Mouse (Mus musculus) small intestine, adult 2 months (tissue): ENCODE measurements at regions not wholly inside any gene's neighbourhood (a gene's known extent, or its start where the extent isn't known, plus 50 kb on each side); places are given as distances from the start of the nearest gene placed in this dataset.

Experiments
- H3K27ac ChIP-seq: fragments of 200-500 bp; 2 replicates; pipeline ENCODE4 v1.5.1; 2012; ENCODE audit warnings: low read depth, low read length, control low read depth, inconsistent platforms; ENCODE audit not compliant: insufficient read depth
- H3K27me3 ChIP-seq: fragments of 200-500 bp; 2 replicates; pipeline ENCODE4 v1.6.1; 2012; ENCODE audit warnings: mild to moderate bottlenecking, moderate library complexity, low read length, inconsistent platforms; ENCODE audit not compliant: control insufficient read depth, insufficient read depth
- H3K36me3 ChIP-seq: fragments of 200-500 bp; 2 replicates; pipeline ENCODE4 v1.6.1; 2012; ENCODE audit warnings: mild to moderate bottlenecking, low read length, control low read depth, inconsistent platforms; ENCODE audit not compliant: control insufficient read depth, insufficient read depth
- H3K4me1 ChIP-seq: fragments of 200-500 bp; 2 replicates; pipeline ENCODE4 v1.6.1; 2012; ENCODE audit warnings: low read length, inconsistent platforms, mixed read lengths; ENCODE audit not compliant: control insufficient read depth, insufficient read depth, insufficient read length
- H3K4me3 ChIP-seq: fragments of 200-500 bp; 2 replicates; pipeline ENCODE4 v1.5.1; 2012; ENCODE audit warnings: low read depth, mild to moderate bottlenecking, control low read depth, inconsistent platforms, low read length, moderate library complexity
- CTCF ChIP-seq: fragments of 200-500 bp; IDR thresholded peaks from 2 replicates; pipeline ENCODE4 v1.5.1; 2012; ENCODE audit warnings: low read depth, mild to moderate bottlenecking, control low read depth, inconsistent platforms, low read length, moderate library complexity, mixed read lengths; ENCODE audit not compliant: insufficient replicate concordance, insufficient read length; ENCODE audit errors: extremely low read depth
- POLR2A ChIP-seq: fragments of 200-500 bp; IDR thresholded peaks from 2 replicates; pipeline ENCODE4 v1.6.1; 2012; ENCODE audit warnings: low read depth, mild to moderate bottlenecking, control low read depth, inconsistent platforms, low read length, moderate library complexity
- WGBS: fragments of 180-500 bp; shearing (Covaris S2); methylation state at CpG from one replicate; pipeline ENCODE4 v1.1.7; 2018; 5-methylcytosine and 5-hydroxymethylcytosine counted together

DNA sequence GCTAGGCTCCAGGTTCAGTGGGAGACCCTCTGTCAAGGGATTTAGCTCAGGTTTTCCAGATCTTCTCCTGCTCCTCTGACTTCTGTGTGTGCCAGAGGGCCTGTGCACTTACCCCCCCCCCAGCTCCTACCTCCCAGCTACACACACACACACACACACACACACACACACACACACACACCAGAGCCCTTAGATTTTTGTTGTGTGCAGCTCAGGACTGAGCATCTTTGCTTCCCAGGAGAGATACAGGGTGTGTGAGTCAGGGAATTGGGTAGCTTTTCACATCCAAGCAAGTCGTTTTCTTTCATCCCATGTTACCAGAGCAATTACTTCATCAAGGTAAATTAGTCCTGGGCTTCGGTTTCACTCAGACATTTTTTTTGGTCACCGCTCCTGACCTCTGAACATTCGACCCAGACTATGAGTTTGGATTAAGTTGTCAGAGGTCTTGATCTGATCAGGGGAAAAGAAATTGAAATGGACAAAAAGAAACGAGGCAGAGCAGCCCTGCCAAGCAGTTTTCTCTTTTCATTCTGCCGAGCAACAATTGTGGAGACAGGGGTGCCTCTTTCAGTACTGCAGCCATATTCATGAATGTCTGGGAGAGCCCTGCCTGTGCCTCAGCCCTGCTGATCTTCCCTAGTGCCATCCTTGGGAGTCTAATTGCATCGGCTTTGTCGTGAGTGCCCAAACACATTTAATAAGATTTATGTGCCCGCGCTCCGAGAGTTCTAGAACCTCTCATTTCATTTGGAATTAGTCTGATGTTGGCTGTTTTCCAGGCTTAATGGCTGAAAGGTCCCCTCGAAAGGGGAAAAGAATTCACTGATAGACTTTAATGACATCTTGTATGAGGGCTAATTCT lies 241.3 kb downstream of the 1500009L16Rik start:
- 67% methylated on average over 12 of the region's 12 CpGs for WGBS
- H3K27me3 ChIP-seq: no peaks in the 10 kb centered on the region
- no peak for TF ChIP-seq POLR2A
- TF ChIP-seq CTCF: no peak
- no peak overlapping the region for H3K4me3 ChIP-seq
- H3K36me3 ChIP-seq: no peaks in the 10 kb centered on the region
- no peaks in the 10 kb centered on the region for H3K4me1 ChIP-seq
- H3K27ac ChIP-seq: no peak overlapping the region

DNA sequence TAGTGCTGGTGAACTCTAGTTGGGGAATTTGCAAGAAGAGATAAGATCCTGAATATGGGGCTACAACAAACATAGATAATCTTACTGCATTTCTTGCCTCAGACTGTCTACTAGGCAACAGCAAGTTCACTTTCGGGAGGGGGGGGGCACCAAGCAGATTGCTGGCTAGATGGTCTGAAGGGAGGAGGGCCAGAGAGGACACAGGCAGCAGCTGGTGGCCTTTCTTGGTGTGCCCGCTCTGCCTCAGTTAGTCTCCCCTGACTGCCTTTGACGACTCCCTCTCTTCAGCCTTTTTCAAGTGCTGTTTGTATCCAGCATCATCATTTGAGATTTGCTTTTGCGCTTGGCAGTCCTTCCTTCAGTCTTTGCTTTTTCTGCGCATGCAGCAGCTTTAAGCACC lies 242.2 kb downstream of the 1500009L16Rik start:
- no peak overlapping the region for H3K4me3 ChIP-seq
- TF ChIP-seq CTCF (no peak), POLR2A (no peak)
- no peaks in the 10 kb centered on the region for H3K36me3 ChIP-seq
- no peaks in the 10 kb centered on the region for H3K4me1 ChIP-seq
- no peak overlapping the region for H3K27ac ChIP-seq
- no peaks in the 10 kb centered on the region for H3K27me3 ChIP-seq
- WGBS: 84% methylated on average over 5 of the region's 5 CpGs

DNA sequence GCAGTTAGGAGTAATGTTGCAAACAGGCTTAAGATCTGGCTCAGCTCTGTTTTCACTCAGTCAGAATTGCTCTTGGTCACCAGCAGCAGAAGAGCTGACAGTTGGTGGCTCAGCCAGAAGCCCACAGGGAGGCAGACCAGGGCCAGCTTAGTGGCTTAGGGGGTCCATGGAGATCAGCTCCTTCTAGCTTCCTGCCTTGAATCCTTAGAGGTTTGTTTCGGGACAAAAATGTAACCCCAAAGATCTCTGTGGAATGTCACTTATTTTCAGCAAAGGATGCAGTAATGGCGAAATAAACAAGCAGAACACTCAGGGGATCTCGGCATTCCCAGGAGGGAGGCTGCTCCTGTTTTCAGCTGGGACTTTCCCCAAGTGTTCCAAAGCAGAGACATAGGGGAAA lies 247.8 kb downstream of the 1500009L16Rik start:
- TF ChIP-seq CTCF (no peak), POLR2A (no peak)
- WGBS: 77% methylated on average over 3 of the region's 3 CpGs
- H3K27me3 ChIP-seq: no peaks in the 10 kb centered on the region

DNA sequence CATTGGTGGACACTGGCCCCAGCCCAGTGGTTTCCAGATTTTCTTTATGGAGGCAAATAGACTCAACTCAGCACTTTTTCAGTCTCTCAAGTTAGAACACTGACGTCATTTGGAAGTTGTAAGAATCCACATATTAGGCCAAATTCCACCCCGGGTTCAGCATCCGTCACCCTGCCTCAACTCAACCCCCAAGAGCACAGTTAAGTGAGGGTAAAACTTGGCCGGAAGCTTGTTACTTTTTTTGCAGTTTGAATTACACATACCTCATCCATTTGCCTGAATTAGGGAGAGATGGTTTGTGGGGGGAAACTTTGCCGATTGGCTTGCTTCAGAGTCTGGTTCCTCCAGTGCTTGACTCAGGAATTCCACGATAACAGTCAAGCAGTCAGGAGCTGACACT lies 251.9 kb downstream of the 1500009L16Rik start:
- TF ChIP-seq CTCF (no peak), POLR2A (no peak)
- Histone ChIP-seq H3K36me3 (no peaks in the 10 kb centered on the region), H3K4me3 (no peak overlapping the region), H3K4me1 (no peaks in the 10 kb centered on the region), H3K27ac (no peak overlapping the region), H3K27me3 (no peaks in the 10 kb centered on the region)
- WGBS: 79% methylated on average over 6 of the region's 6 CpGs

More for the DNA sequence above, 247.8 kb downstream of the 1500009L16Rik start:
- Histone ChIP-seq H3K36me3 (no peaks in the 10 kb centered on the region), H3K27ac (no peak overlapping the region), H3K4me3 (no peak overlapping the region), H3K4me1 (no peaks in the 10 kb centered on the region)

DNA sequence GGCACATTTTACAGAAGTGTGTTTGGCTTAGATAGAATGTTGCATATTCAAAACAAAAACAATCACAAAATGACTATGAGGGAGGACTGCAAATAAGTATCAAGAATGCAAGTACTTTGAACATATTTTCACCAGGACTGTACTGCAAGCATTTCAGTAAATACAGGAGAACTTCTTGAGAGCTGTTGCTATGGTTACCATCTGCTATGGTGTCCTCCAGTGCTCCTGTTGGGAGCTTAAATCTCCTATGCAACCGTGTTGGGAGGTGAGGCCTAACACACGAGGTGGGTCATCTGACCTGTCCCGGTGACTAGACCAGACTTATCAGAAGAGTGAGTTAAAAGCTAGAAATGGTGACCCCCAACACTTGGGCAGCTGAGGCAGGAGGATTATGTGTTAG lies 253.9 kb downstream of the 1500009L16Rik start:
- Histone ChIP-seq H3K36me3 (no peaks in the 10 kb centered on the region), H3K4me1 (no peaks in the 10 kb centered on the region)
- 70% methylated on average over 3 of the region's 3 CpGs for WGBS

DNA sequence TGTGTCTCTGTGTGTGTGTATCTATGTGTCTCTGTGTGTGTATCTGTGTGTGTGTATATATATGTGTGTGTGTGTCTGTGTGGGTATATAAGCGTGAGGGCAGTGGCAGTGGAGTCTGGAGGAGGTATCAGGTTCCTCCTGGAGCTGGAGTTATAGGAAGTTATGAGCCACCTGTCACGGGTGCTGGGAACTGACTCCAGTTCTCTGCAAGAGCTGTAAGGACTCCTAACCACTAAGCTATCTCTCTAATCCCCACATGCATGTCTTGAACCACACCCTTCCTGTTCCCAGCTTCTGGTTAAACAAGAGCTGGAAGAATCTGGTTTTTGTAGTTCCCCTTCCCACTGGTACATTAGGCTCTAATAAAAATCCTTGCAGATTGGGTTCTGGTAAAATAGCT lies 257.3 kb downstream of the 1500009L16Rik start:
- H3K36me3 ChIP-seq: no peaks in the 10 kb centered on the region
- H3K4me3 ChIP-seq: no peak overlapping the region
- 0 out of 2 replicates have a peak, but pooled peaks cover 3% of the 10 kb centered on the region for H3K4me1 ChIP-seq
- TF ChIP-seq POLR2A (no peak), CTCF (no peak)
- H3K27ac ChIP-seq: no peak overlapping the region
- WGBS: 75% methylated on average over 2 of the region's 2 CpGs
- H3K27me3 ChIP-seq: no peaks in the 10 kb centered on the region

More for the DNA sequence above, 253.9 kb downstream of the 1500009L16Rik start:
- TF ChIP-seq CTCF (no peak), POLR2A (no peak)
- Histone ChIP-seq H3K27me3 (no peaks in the 10 kb centered on the region), H3K4me3 (no peak overlapping the region), H3K27ac (no peak overlapping the region)

DNA sequence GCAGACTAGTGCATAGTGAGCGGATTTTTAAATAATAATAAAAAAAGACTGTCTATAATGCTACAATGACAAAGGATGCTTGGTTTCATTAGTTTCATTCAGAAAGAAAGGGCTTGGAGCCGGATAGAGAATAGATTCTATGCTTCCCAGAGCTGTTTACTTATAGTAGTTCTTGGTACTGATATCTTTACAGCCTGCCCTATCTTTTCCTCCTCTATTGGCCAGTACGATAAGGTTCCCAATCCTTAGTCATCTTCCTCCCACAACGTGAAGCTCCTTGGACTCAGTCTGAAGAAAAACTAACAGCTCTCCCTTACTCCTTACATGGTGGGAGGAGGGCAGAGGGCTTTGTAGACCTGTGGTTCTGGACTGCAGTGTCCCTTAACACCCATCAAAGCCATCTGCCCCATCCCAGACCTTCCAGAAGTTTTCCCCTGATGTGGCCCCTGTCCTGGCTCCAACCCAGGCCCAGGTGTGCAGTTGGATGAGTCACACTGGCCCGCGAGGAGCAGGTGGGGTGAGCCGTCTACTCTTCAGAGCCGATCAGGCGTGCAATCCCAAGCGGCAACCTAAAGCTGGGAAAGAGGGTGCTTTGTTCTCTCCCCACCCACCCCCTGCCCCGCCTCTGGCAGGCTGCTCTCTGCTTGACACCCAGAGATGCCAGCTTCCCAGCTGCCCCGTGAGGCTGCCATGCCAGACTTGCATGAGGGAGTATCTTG lies 262.2 kb downstream of the 1500009L16Rik start:
- H3K4me1 ChIP-seq: peaks cover 9% of the 10 kb centered on the region
- no peak for TF ChIP-seq POLR2A
- no peak for TF ChIP-seq CTCF
- H3K27ac ChIP-seq: no peak overlapping the region
- WGBS: 25% methylated on average over 12 of the region's 12 CpGs
- H3K27me3 ChIP-seq: no peaks in the 10 kb centered on the region
- H3K36me3 ChIP-seq: no peaks in the 10 kb centered on the region
- H3K4me3 ChIP-seq: no peak overlapping the region
